Mouse (Mus musculus): Measurements from ENCODE around the gene Lpin1. TPM values are rescaled to one million over a fixed set of nuclear protein-coding genes. Genes with fewer than 3 reads are reported as not detected.

Lpin1 gene
- total RNA-seq, 2 experiments from 2014 or later: 22.8 to 24.0 TPM

DNA sequence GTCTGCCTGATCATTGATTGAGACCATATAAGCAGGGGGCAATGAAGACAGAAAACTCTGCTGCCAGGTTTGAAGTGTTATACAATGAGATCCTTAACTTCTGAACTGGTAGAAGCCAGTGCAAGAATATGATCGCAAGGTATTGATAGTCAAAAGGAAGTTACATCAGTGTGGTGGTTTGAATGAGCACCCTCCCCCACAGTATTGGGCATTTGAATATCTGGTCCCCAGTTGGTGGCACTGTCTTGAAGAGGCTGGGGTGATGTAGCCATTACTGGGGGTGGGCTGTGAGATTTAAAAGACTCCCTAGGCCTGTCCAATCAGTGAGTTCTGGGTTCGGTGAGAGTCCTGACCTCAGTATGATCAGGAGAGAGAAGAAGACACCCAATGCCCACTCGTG lies 27.5 kb downstream of the Lpin1 start:
- DNase-seq (ENCODE audit: extremely low spot score in 1 of 2, low spot score in 1 of 2): no peak

DNA sequence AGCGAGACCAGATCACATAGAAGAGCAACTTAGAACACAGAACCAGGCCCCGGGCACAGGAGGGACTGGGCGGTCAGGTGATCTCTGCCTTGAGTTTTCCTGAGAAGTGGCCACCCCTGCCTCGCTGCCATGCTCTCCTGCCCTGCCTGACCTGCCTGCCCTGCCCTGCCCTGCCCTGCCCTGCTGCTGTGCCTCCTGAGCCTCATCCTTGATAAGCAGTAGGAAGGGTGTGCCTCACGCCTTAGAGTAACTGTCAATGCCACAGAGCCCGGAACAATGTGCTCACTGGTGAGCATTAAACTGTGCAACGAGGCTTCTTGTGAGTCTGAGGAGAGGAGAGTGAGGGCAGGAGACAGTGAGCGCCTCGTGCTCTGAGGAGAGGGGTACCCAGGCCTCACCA lies 30.5 kb downstream of the Lpin1 start:
- no peak for DNase-seq (ENCODE audit: extremely low spot score in 1 of 2, low spot score in 1 of 2)

DNA sequence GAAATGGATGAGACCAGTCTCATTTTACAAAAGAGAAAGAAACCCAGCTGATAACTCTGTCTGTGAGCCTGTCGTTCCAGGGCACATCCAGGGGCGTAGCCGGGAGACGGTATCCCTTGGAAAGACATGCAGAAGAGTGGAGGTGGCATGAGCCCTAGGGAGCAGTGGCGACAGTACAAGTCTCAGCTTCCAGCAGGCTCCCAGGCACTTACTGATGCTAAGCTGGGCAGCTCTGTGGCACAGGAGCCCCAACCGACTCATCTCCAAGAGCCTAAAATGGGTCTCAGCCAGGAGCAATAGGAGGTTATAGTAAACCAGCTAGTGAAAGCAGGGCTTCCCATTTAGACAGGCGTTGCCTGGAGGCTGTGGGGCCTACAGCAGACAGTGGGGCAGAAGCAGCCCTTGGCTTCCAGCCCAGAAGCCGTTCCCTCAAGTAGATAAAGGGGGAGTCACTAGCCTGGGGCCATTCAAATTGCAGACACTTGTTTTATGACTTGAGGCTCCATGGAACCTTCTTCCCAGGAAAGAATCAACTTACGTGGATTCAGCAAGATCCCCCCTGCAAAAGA lies 33.0 kb downstream of the Lpin1 start:
- no peak for DNase-seq (ENCODE audit: extremely low spot score in 1 of 2, low spot score in 1 of 2)

DNA sequence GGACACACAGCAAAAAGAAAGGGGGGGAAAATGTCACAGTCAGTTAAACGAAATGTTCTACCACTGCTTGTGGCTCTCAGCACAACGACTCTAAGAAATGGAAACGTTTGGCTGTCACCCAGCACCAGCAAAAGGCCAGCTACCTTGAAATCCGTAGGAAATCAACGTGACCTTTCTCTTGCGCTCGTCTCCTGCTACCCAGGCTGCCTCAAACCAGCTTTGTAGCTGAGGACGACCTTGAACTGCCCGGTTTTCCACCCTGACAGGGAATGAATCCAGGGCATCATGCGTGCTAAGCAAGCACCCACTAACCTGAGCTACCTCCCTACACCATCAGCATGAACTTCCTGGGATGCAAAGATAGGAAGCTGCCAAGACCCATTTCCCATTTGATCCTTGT lies 39.5 kb downstream of the Lpin1 start:
- DNase-seq (ENCODE audit: extremely low spot score in 1 of 2, low spot score in 1 of 2): no peak

DNA sequence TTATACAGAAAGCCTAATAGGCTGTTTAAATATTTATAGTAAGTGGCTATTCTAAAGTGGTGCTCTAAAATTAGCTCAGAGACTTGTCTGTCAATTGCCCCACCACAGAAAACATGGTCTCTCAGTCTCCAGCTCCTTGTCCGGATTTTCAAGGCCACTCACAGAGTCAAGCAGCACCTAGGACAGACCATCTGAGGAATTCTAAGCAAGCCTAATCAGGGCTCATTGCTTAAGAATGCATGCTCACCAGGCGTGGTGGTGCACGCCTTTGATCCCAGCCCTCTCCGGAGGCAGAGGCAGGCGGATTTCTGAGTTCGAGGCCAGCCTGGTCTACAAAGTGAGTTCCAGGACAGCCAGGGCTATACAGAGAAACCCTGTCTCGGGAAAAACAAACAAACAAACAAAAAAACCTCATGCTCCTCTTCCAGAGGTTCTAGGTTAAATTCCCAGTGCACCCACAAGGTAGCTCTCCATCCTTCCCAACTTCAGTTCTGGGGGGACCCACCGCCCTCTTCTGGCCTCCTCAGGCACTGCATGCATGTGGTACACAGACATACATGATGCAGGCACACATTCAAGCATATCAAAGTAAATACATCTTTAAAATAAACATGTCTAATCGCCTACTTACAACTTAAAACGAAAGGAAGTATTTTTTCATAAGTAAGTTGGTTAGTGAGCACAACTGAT lies 40.2 kb downstream of the Lpin1 start:
- DNase-seq (ENCODE audit: extremely low spot score in 1 of 2, low spot score in 1 of 2): no peak

DNA sequence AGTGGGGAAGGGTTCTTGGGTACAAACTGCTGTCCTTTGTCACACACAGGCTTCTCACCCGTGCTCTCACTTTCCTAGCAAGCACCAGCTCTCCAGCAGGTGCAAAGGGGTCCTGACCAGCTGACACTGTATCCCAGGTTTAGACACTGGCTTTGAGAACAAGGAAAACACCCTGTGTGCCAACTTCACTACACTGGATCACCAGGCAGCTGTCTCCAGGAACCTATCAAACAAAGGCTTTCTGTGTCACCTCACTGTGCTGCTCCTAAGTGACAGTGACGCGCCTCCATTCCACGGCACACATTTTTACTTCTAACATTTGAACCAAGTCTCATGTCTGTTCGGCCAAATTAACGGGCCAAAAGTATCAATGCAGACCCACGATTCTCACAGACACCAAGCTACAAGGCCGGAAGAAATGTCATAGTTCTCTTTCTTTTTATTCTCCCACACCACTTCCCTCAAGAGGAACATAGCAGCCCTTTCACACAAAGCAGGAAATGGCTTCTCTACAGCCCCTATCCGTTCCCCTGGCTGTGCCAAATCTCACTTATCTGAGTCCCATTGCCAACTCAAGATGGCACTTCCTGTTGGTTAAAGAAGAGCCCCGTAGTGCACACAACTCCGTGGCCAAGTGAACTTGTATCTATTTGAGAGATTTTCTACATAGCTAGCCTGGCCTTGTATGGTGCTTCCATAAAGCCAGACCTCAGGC lies 41.7 kb downstream of the Lpin1 start:
- no peak for DNase-seq (ENCODE audit: extremely low spot score in 1 of 2, low spot score in 1 of 2)

DNA sequence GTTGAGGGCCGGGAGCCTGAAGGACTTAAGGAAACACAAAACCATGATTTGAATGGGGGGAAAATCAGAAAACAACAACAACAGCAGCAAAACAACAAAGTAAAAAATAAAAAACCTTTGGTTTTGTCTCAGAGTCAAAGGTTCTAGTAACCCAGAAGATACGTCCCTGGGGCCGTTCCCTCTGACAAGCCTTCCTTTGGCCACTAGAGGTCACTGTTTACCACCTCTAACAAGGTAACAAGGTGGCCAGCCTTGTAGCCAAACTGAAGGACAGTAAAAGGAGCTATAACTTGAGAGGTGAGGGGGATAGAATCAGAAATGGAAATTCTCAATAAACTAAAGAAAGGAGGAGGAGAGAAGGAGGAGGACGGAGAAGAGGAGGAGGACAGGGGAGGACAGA lies 42.3 kb downstream of the Lpin1 start:
- DNase-seq (ENCODE audit: extremely low spot score in 1 of 2, low spot score in 1 of 2): peak in 1 of 2 experiments; percentile 58

DNA sequence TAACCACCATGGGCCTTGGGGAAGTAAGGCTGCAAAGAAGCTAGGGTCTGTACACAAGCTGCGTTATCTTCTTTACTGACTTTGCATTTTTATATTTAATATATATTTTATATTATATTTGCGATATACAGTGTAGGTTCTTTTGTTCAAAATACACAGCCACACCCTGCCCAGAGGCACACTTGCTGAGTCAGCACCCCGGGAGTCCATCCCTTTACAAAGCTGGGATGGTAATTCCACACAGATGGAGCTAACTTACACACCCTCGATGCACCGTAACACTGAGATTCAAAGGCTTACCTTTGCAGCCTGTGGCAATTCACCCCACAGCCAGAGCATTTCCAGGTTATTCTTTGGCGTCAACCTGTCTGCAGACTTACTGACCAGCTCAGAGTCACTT lies 42.7 kb downstream of the Lpin1 start:
- DNase-seq (ENCODE audit: extremely low spot score in 1 of 2, low spot score in 1 of 2): no peak

DNA sequence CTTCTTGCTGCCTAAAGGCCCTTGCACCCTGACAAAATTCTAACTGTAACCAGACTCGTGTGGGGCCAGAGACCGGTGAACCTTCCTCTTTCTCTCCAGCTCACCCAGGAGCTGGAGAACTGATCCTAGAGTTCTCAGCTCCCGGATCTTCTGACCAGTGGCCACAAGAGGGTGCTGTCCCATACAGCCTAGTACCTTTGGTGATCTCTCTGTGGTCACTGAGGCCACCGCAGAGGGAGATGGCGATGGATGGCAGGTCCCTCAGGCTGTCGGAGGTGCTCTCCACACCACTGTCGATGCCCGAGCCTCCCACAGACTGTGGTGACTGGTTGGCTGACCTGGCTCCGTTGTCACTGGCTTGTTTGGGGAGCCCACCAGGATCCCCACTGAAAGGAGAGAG lies 47.3 kb downstream of the Lpin1 start:
- peak in 1 of 2 experiments; percentile 67 for DNase-seq (ENCODE audit: extremely low spot score in 1 of 2, low spot score in 1 of 2)

DNA sequence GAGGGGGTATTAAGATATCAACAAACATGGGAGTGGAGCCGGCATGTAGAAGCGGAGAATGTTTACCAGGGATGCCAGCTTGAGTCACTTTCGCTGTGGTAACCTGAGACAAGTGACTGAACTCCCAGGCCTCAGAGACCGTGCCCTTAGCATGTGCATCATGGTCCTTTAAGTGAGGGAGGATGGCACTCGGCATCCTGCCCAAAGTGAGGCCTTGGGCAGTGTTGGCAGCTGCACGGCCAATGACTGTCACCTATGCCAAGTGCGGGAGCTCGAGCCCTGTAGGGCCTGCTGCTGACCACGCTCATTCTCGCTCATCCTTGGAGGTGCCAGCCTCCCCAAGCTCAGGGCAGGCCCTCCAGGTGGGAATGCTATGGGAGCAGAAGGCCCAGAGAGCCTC lies 48.1 kb downstream of the Lpin1 start:
- DNase-seq (ENCODE audit: extremely low spot score in 1 of 2, low spot score in 1 of 2): no peak

DNA sequence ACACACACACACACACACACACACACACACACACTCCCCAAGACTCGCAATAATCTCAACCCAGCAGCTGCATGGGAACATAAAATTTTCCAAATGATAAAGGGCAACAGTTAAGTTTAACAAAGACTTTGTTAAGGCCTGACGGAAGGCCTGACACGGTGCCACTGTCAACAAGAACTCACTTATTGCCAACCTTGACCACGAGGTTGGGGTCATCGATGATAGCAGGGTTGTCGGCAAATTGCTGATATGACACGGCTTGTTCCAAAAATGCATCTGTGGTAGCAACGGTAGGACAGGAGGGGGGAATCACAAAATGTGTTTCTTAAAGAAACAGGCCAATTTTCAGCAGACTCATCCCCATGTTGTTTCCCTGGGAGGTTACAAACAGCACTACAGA lies 48.6 kb downstream of the Lpin1 start:
- no peak for DNase-seq (ENCODE audit: extremely low spot score in 1 of 2, low spot score in 1 of 2)

DNA sequence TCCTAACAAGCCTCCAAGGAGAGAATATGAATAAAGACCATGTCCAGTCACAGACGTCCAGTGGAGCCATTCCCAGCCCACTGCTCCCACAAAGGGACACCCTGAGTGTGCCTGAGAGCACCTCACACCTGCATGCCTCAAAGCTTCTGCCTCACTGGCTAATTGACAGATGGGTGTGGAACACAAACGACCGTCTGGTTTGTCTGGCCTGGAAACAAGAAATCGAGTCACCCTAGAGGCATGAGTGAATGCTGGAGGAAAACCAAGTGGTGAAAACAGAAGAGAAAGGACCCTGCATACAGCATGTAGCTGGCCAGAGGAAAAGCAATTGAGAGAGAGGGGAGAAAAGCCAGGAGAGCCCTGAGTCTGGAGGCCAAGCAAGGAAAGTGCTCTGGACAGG lies 53.5 kb downstream of the Lpin1 start:
- no peak for DNase-seq (ENCODE audit: extremely low spot score in 1 of 2, low spot score in 1 of 2)

DNA sequence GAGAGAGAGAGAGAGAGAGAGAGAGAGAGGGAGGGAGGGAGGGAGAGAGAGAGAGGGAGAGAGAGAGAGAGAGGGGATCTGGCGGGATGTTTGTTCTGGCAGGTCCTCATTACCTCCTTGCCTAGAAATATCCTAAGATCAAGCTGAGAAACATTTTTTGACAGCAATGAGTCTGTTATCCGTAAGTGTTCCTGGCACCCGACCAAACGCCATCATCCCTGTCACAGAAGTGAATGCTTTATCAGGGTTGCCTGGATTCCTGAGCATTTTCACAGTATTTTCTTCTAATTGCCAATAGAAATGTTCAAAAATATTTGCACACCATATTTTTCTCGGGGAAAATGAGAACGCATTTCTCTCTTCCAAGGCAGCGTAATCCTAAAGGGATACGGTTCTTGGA lies 56.6 kb downstream of the Lpin1 start:
- peak in 1 of 2 experiments; percentile 46 for DNase-seq (ENCODE audit: extremely low spot score in 1 of 2, low spot score in 1 of 2)

DNA sequence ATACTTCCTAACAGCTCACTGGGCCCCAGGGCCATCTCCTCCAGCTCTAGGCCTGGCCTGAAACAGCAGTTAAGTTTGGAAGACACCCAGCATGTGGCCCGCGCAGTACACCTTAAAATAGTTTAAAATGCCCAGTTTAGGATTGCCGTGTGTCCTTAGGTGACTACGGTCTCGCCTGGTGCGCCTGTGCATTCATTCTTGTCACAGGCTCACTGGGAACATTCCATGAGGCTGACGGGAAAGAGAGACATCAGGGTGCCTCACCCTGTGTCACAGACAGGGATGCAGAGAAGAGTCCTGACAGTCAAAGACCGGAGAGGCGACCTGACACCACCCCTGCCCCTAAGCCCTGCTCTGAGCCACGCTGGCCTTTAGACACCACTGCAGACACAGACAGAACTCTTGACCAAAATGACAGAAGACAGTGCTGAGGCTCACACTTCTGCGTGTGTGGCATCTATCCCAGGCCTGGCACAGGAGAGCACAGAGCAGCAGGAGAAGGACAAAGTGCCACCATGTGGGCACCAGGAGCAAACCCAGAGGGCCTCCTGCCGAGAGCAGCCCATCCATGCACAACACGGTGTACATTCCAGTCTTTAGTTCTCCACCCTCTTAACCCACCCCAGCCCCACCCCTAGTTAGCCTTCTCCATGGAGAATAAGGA lies 58.5 kb downstream of the Lpin1 start:
- DNase-seq (ENCODE audit: extremely low spot score in 1 of 2, low spot score in 1 of 2): no peak

DNA sequence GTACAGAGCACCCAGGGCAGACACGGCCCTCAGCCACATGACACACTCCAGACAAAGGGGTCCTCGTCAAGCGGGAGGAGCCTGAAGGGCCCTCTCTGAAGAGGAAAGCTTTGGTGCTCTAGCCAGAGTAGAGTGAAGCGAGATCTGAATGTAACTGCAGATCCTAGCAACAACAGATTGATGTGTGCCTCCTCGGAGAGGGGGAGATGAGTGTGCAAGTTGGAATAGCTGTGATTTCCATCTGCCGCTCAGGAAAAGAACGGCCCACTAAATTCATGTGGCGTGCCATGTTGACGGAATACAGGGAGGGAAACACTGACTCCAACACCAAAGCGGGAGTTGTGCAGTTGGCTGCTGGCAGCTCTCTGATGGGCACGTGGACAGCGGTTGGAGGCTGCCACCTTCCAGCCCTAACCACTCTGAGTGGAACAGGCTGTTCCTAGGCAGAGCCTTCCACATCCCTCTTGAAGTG lies 59.7 kb downstream of the Lpin1 start:
- peak; percentile 41 to 47 for DNase-seq (ENCODE audit: extremely low spot score in 1 of 2, low spot score in 1 of 2)

DNA sequence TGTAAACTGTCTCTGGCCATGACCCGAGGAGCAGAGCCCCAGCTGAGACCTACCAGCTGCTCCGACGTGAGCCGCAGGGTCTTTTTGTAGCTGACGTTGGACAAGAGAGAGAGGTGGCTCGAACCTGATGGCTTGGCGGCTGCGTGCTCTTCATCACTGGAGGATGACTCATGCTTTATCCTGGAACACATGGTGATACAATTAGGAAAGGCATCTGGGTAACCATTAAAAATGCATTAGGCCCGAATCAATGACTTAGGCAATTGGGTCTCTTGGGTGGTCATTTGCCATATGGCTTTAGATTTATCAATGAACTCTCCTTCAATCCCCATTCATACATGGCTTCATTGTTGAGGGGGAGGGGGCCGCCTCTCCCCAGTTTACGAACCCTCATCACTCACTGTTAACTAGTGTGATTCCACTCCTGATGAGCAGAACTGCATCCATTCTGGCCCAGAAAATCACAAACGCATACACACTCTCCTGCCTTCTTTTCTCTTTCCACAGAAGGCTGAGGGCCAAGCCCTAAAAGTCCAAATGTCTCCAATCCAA lies 61.9 kb downstream of the Lpin1 start:
- no peak for DNase-seq (ENCODE audit: extremely low spot score in 1 of 2, low spot score in 1 of 2)

DNA sequence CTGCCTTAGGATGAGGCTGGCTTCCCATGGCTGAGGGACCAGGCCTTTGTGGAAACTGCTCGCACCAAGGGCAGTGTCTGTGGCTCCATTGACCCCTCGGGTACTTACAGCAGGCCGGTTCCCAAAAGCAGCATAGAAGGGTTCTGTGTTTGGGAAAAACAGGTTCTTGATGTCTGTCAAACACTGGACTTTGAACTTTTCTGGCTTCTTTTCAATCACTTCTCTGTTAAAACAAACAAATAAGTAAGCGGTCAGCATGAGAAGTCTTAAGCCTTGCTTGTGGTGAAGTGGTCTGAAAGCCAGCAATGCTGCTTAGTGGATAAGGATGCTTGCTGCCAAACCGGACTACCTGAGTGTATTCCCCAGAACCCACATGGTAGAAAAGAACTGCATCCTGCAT lies 69.2 kb downstream of the Lpin1 start:
- no peak for DNase-seq (ENCODE audit: extremely low spot score in 1 of 2, low spot score in 1 of 2)

DNA sequence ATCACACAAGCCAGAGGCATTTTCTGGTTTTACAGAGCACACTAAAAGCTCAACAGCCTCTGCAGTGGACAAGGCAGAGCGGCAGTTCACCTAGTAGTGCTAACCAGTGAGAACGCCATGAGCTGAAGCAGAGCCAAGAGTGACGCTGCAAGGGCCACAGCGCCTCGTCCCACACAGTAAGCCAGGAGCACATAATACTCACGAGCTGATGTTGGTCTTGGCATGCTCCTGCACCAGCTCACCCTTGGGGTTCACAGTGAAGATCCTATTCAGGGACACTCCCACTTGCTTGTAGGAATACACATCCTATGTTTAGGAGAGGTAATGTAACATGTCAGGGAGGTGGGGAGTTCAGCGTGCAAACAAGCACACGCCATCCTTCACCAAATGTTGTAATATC lies 70.1 kb downstream of the Lpin1 start:
- no peak for DNase-seq (ENCODE audit: extremely low spot score in 1 of 2, low spot score in 1 of 2)

DNA sequence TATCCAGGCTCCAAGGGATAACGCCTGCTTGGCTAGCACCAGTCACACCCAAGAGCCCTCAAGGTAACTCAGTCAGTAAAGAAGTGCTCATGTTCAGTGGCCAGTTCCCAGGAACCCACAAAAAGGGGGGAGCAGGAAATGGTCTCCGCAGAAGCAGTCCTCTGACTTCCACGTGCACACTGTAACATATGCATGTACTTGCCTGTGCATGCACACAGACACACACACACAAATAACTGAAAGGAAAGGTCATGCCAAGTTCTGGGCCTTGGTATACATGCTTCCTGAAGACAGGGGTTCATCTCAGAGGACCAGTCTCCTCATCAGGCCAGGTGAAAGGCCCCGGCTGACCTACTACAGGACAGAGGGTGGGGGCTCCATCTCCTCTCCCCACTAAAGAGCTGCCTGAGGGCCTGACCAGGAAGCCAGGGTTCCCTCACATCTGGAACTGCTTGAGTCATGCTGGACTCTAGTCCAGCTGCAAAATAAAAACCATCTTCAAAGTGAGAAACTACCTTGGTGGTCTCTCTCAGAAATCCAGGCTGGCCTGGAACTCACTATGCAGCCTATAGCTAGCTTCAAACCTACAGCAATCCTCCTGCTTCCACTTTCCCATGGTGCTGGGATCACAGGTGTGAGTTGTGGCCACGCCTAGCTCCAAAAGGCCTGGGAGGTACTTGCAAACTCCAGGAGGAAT lies 70.7 kb downstream of the Lpin1 start:
- DNase-seq (ENCODE audit: extremely low spot score in 1 of 2, low spot score in 1 of 2): no peak

DNA sequence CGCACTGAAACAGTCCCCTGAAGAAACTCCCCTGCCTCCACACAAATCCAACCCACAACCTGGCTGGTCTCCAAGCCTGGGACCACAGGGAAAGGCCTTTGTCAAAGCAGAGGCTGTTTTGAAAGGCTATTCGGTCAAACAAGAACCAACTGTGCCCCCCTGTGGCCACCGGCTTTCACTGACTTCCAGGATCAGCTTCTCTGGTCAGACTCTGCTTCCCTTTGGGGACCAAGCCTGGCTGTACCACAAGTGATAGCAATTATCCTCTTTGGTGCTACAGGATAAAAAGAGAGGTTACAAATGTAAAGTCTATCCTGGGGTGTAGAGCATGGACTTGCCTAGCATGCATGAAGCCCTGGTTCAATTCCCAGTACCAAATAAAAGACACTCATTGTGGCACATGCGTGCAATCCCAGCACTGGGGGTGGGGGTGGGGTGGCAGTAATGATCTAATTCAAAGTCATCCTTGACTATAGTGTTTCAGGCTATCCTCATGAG lies 77.4 kb downstream of the Lpin1 start:
- DNase-seq (ENCODE audit: extremely low spot score in 1 of 2, low spot score in 1 of 2): peak; percentile 65 to 83
